In the genomic region with DNA sequence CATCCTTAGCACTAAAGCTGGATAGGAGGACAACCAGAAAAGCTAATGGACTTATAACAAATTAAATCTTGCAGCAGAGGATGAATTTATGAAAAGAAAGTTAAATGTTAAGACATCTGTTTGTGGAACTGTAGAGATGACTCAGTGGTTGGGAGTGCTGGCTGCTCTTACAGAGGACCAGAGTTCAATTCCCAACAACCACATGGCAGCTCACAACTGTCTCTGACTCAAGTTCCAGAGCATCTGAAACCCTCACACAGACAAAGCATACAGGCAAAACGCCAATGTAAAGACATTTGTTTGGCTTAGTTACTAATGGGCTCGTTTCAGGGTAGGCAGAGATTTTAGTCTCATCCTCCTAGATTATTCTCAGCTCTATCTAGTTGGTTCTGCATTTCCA, we compare ENCODE assay signal across 18 mouse cellular contexts.
"Had no signal": no experiment of that assay in that cellular context is flagged by ENCODE, and none has a peak within 500 bp of the region (broad histone marks: within the 10 kb centered on the region; RNA-seq: fewer than 3 reads in every experiment).

No protein-coding gene starts in this region.

- DNase-seq: liver, postnatal 0 days; lung, adult 2 months; lung, postnatal 14 days; lung, postnatal 36 days; midbrain, embryonic 14.5 days; right cerebral cortex, postnatal 14 days; thymus, adult 18-20 months; thymus, postnatal 14 days; thymus, postnatal 36 days had no signal

- H3K4me3 ChIP-seq: lung, embryonic 15.5 days; megakaryocyte, embryonic 14.5 days; midbrain, embryonic 12.5 days; myocyte; neural tube, embryonic 12.5 days; stomach, embryonic 15.5 days had no signal

- H3K4me1 ChIP-seq: lung, embryonic 15.5 days; midbrain, embryonic 12.5 days; neural tube, embryonic 12.5 days; stomach, embryonic 15.5 days had no signal

- H3K4me2 ChIP-seq: lung, embryonic 15.5 days; midbrain, embryonic 12.5 days; neural tube, embryonic 12.5 days; stomach, embryonic 15.5 days had no signal

- H3K9me3 ChIP-seq: lung, embryonic 15.5 days; megakaryocyte, embryonic 14.5 days; midbrain, embryonic 12.5 days; neural tube, embryonic 12.5 days; stomach, embryonic 15.5 days had no signal

- ATAC-seq: liver, postnatal 0 days; lung, postnatal 0 days; midbrain, embryonic 16.5 days had no signal

- H3K9ac ChIP-seq: liver, postnatal 0 days; lung, embryonic 15.5 days; midbrain, embryonic 12.5 days; neural tube, embryonic 12.5 days; stomach, embryonic 15.5 days had no signal

- H3K27ac ChIP-seq: lung, embryonic 15.5 days; macrophage; midbrain, embryonic 12.5 days; neural tube, embryonic 12.5 days; stomach, embryonic 15.5 days had no signal

- H3K27me3 ChIP-seq: lung, embryonic 15.5 days; megakaryocyte, embryonic 14.5 days; midbrain, embryonic 12.5 days; neural tube, embryonic 12.5 days; stomach, embryonic 15.5 days had no signal
